Mouse (Mus musculus): ENCODE measurements around the gene Ahdc1.

- no peak for TF ChIP-seq CTCF (IDR thresholded peaks at IDR 0.05; ENCODE audit: extremely low read depth, insufficient read length, insufficient replicate concordance, low read depth, low read length)
- TF ChIP-seq POLR2A (IDR thresholded peaks at IDR 0.05; ENCODE audit: low read depth, low read length) = no peak
These were observed 40.4 kb downstream of the Ahdc1 start for GRCm38 (mm10) chr4:133051550-133051865.
